In the genomic region with DNA sequence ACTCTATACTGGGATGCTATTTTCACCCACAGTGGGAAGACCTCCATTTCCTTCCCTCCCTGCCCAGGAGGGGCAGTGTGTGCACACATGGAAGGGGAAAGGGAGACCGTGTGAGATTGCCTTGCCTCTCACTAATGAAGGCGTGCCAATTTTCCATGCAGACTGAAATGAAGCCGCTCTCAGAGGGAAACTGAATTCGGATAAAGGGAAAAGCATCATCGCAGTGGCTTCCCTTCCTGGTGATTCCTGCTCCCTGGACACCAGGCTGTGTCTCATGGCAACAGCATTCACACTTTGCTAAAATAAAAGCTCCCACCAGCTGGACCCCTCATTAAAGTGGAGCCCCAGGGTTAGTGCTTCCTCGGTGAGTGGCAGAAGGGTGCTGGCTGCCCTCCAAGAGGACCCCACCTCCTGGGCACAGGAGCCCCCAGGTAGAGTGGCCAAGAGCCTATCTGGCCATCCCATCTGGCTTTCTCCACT, we compare ENCODE assay signal across 14 mouse cellular contexts. TPM values are rescaled to one million over a fixed set of nuclear protein-coding genes. Genes with fewer than 3 reads are reported as not detected.
DNase-seq lines count a peak whose midpoint lies in the region; ATAC-seq and TF ChIP-seq lines count a peak whose summit lies in the region.
"Had no signal": no experiment of that assay in that cellular context is flagged by ENCODE, and none has a peak within 500 bp of the region (broad histone marks: within the 10 kb centered on the region; RNA-seq: fewer than 3 reads in every experiment).

No protein-coding gene starts in this region.

- H3K9ac ChIP-seq in midbrain, embryonic 13.5 days (replicated peaks): no peak overlapping the region
- no peak overlapping the region for H3K9ac ChIP-seq in midbrain, embryonic 11.5 days (ENCODE audit: low read length)
- no peak overlapping the region for H3K9ac ChIP-seq in forebrain, embryonic 13.5 days
- H3K9ac ChIP-seq: embryonic facial prominence, embryonic 12.5 days; liver, embryonic 15.5 days; midbrain, embryonic 12.5 days had no signal

- no peak for DNase-seq in cerebellum, adult 2 months
- DNase-seq in cerebellum, postnatal 36 days: no peak
- no peak for DNase-seq in kidney, adult 2 months
- DNase-seq in kidney, adult 8-10 months: no peak
- no peak for DNase-seq in midbrain, embryonic 11.5 days (ENCODE audit: low spot score, missing footprints)
- no peak for DNase-seq in ovary, adult 18-20 months (ENCODE audit: low spot score)
- DNase-seq: cerebellum, adult 18-20 months; heart, adult 11 months; kidney, postnatal 25 days had no signal

- WGBS in cerebellum, adult 2 months: 12% methylated on average over 6 of the region's 6 CpGs
- 50% methylated on average over 6 of the region's 6 CpGs for WGBS in kidney, adult 2 months
- WGBS in midbrain, embryonic 13.5 days: 51% methylated on average over 6 of the region's 6 CpGs
- 71% methylated on average over 6 of the region's 6 CpGs for WGBS in midbrain, embryonic 11.5 days
- WGBS in forebrain, embryonic 13.5 days: 43% methylated on average over 6 of the region's 6 CpGs

- H3K27ac ChIP-seq in cerebellum, adult 2 months (ENCODE audit: insufficient read depth, low read length): no peak overlapping the region
- H3K27ac ChIP-seq in kidney, adult 2 months (ENCODE audit: insufficient read depth, low read depth, low read length): no peak overlapping the region
- peak overlapping the region; percentile 4; the same call in 1 of the 2 replicates for H3K27ac ChIP-seq in midbrain, embryonic 13.5 days
- H3K27ac ChIP-seq in midbrain, embryonic 11.5 days (ENCODE audit: low read depth, low read length): no peak overlapping the region
- H3K27ac ChIP-seq in forebrain, embryonic 13.5 days: peak overlapping the region; percentile 65
- H3K27ac ChIP-seq: embryonic facial prominence, embryonic 12.5 days; liver, embryonic 15.5 days; midbrain, embryonic 12.5 days had no signal

- H3K9me3 ChIP-seq in midbrain, embryonic 13.5 days: no peaks in the 10 kb centered on the region
- no peaks in the 10 kb centered on the region for H3K9me3 ChIP-seq in midbrain, embryonic 11.5 days (ENCODE audit: control insufficient read depth, low read length)
- H3K9me3 ChIP-seq in forebrain, embryonic 13.5 days (replicated peaks): no peaks in the 10 kb centered on the region
- H3K9me3 ChIP-seq: embryonic facial prominence, embryonic 12.5 days; liver, embryonic 15.5 days; midbrain, embryonic 12.5 days had no signal

- H3K36me3 ChIP-seq in kidney, adult 2 months (ENCODE audit: control insufficient read depth, insufficient read depth, low read length): no peaks in the 10 kb centered on the region
- no peaks in the 10 kb centered on the region for H3K36me3 ChIP-seq in midbrain, embryonic 13.5 days
- H3K36me3 ChIP-seq in midbrain, embryonic 11.5 days (ENCODE audit: control insufficient read depth, insufficient read depth, low read length): no peaks in the 10 kb centered on the region
- no peaks in the 10 kb centered on the region for H3K36me3 ChIP-seq in forebrain, embryonic 13.5 days (ENCODE audit: poor library complexity, severe bottlenecking)
- H3K36me3 ChIP-seq: embryonic facial prominence, embryonic 12.5 days; liver, embryonic 15.5 days; midbrain, embryonic 12.5 days had no signal

- ATAC-seq in midbrain, embryonic 13.5 days: peak; percentile 56; the same call in 1 of the 2 replicates
- no peak for ATAC-seq in midbrain, embryonic 11.5 days (ENCODE audit: low FRiP score)
- peak; percentile 83 for ATAC-seq in forebrain, embryonic 13.5 days

- H3K4me3 ChIP-seq in cerebellum, adult 2 months (replicated peaks; ENCODE audit: insufficient read depth, low read depth, low read length): no peak overlapping the region
- no peak overlapping the region for H3K4me3 ChIP-seq in kidney, adult 2 months (ENCODE audit: insufficient read depth, low read depth, low read length)
- no peak overlapping the region for H3K4me3 ChIP-seq in midbrain, embryonic 13.5 days (replicated peaks)
- no peak overlapping the region for H3K4me3 ChIP-seq in midbrain, embryonic 11.5 days (ENCODE audit: low read depth, low read length)
- H3K4me3 ChIP-seq in forebrain, embryonic 13.5 days: no peak overlapping the region
- H3K4me3 ChIP-seq: embryonic facial prominence, embryonic 12.5 days; liver, embryonic 15.5 days; midbrain, embryonic 12.5 days had no signal

- no peak overlapping the region for H3K4me2 ChIP-seq in midbrain, embryonic 13.5 days (replicated peaks)
- H3K4me2 ChIP-seq in midbrain, embryonic 11.5 days: no peak overlapping the region
- H3K4me2 ChIP-seq in forebrain, embryonic 13.5 days: no peak overlapping the region
- H3K4me2 ChIP-seq: embryonic facial prominence, embryonic 12.5 days; liver, embryonic 15.5 days; midbrain, embryonic 12.5 days had no signal

- peak; percentile 31; the same call in 1 of the 2 replicates for TF ChIP-seq CTCF in cerebellum, adult 2 months (IDR thresholded peaks at IDR 0.05; ENCODE audit: borderline replicate concordance, insufficient read depth, low read depth, low read length)
- TF ChIP-seq CTCF in kidney, adult 2 months (conservative IDR thresholded peaks at IDR 0.05; ENCODE audit: insufficient read depth, insufficient read length, low read depth, low read length): peak; percentile 31; the same call in 1 of the 2 replicates

- TF ChIP-seq POLR2A in cerebellum, adult 2 months (IDR thresholded peaks at IDR 0.05; ENCODE audit: borderline replicate concordance, insufficient read depth, low read length): no peak
- no peak for TF ChIP-seq POLR2A in kidney, adult 2 months (IDR thresholded peaks at IDR 0.05; ENCODE audit: low read depth, low read length)

- no peaks in the 10 kb centered on the region for H3K27me3 ChIP-seq in cerebellum, adult 2 months (ENCODE audit: control insufficient read depth, insufficient read depth, low read length)
- no peaks in the 10 kb centered on the region for H3K27me3 ChIP-seq in kidney, adult 2 months (replicated peaks; ENCODE audit: control insufficient read depth, insufficient read depth, low read length)
- H3K27me3 ChIP-seq in midbrain, embryonic 13.5 days: 0 out of 2 replicates have a peak, but pooled peaks cover 3% of the 10 kb centered on the region
- no peaks in the 10 kb centered on the region for H3K27me3 ChIP-seq in midbrain, embryonic 11.5 days (ENCODE audit: control insufficient read depth, insufficient read depth, low read length)
- H3K27me3 ChIP-seq in forebrain, embryonic 13.5 days: no peaks in the 10 kb centered on the region

- H3K4me1 ChIP-seq in cerebellum, adult 2 months (ENCODE audit: control insufficient read depth, insufficient read depth, low read length): peaks cover 8% of the 10 kb centered on the region
- no peaks in the 10 kb centered on the region for H3K4me1 ChIP-seq in kidney, adult 2 months (ENCODE audit: control insufficient read depth, insufficient read depth, low read length)
- peaks cover 11% of the 10 kb centered on the region for H3K4me1 ChIP-seq in midbrain, embryonic 13.5 days (replicated peaks)
- no peaks in the 10 kb centered on the region for H3K4me1 ChIP-seq in midbrain, embryonic 11.5 days (ENCODE audit: control insufficient read depth, insufficient read depth, low read length)
- peaks cover 11% of the 10 kb centered on the region for H3K4me1 ChIP-seq in forebrain, embryonic 13.5 days
- H3K4me1 ChIP-seq: embryonic facial prominence, embryonic 12.5 days; liver, embryonic 15.5 days had no signal

RNA-seq across cellular contexts. Expression of a gene that starts 9.7 kb away (rescaled TPM):
- 25.7 and 26.0 TPM in 2 replicates for polyA plus RNA-seq in cerebellum, adult 2 months (2012; rRNA removed)
- polyA plus RNA-seq in kidney, adult 2 months (2012; rRNA removed): 18.2 and 23.2 TPM in 2 replicates
- polyA plus RNA-seq in midbrain, embryonic 13.5 days (2015; fragmentation: Nextera tagmentation; extraction: Ambion mirVana): 11.8 and 15.6 TPM in 2 replicates
- polyA plus RNA-seq in midbrain, embryonic 11.5 days (2014; fragmentation: Nextera tagmentation; extraction: Ambion mirVana): 3.1 and 4.6 TPM in 2 replicates
- polyA plus RNA-seq in forebrain, embryonic 13.5 days (2015; fragmentation: Nextera tagmentation; extraction: Ambion mirVana): 6.2 and 8.4 TPM in 2 replicates

Comparison
In these comparisons a context has a peak if more than half of its experiments do, and no peak if none do; other contexts are left out.
1. H3K27ac ChIP-seq: peak in midbrain, embryonic 13.5 days (single experiment) and forebrain, embryonic 13.5 days (single experiment); none in cerebellum, adult 2 months (single experiment), kidney, adult 2 months (single experiment) and midbrain, embryonic 11.5 days (single experiment).